Mouse (Mus musculus) midbrain, postnatal 0 days (tissue): ENCODE measurements around the gene Slc26a10. TPM values are rescaled to one million over a fixed set of nuclear protein-coding genes. Genes with fewer than 3 reads are reported as not detected.

Source experiments
- ATAC-seq: fragments of 200-750 bp; cut with Nextera tagmentation; 2 replicates; pipeline ENCODE4 v1.8.0; 2017; ENCODE audit warnings: moderate number of reproducible peaks, mild to moderate bottlenecking, moderate TSS enrichment, moderate library complexity; ENCODE audit not compliant: low FRiP score
- DNase-seq: peaks from one replicate; pipeline ENCODE4 v3.0.0-alpha.2; 2015; ENCODE audit warnings: low spot score
- H3K27ac ChIP-seq: fragments of 300-500 bp; sonication (generic); 2 replicates; pipeline ENCODE4 v1.5.1; 2014; ENCODE audit warnings: low read depth, mild to moderate bottlenecking, low read length, mixed read lengths
- H3K27me3 ChIP-seq: fragments of 300-500 bp; sonication (generic); 2 replicates; pipeline ENCODE4 v1.6.1; 2014; ENCODE audit warnings: low read length, control low read depth, mixed read lengths; ENCODE audit not compliant: insufficient read depth
- H3K36me3 ChIP-seq: fragments of 300-500 bp; sonication (generic); 2 replicates; pipeline ENCODE4 v1.6.1; 2014; ENCODE audit warnings: low read length, control low read depth, mixed read lengths; ENCODE audit not compliant: insufficient read depth
- H3K4me1 ChIP-seq: fragments of 300-500 bp; sonication (generic); 2 replicates; pipeline ENCODE4 v1.6.1; 2014; ENCODE audit warnings: mild to moderate bottlenecking, control low read depth, antibody characterized with exemption, low read length, mixed read lengths; ENCODE audit not compliant: insufficient read depth
- H3K4me2 ChIP-seq: fragments of 300-500 bp; sonication (generic); 2 replicates; pipeline ENCODE4 v1.6.1; 2014; ENCODE audit warnings: low read depth, mild to moderate bottlenecking, low read length, mixed read lengths; ENCODE audit not compliant: poor library complexity, severe bottlenecking
- H3K4me3 ChIP-seq: fragments of 300-500 bp; sonication (generic); 2 replicates; pipeline ENCODE4 v1.5.1; 2014; ENCODE audit warnings: low read depth, mild to moderate bottlenecking, low read length, moderate library complexity
- H3K9ac ChIP-seq: fragments of 300-500 bp; sonication (generic); replicated peaks from 2 replicates; pipeline ENCODE4 v1.6.1; 2014; ENCODE audit warnings: mild to moderate bottlenecking, low read length, moderate library complexity, mixed read lengths; ENCODE audit not compliant: poor library complexity, severe bottlenecking
- H3K9me3 ChIP-seq: fragments of 300-500 bp; sonication (generic); 2 replicates; pipeline ENCODE4 v1.6.1; 2016; ENCODE audit warnings: low read length, control low read depth
- CTCF ChIP-seq: IDR thresholded peaks from 2 replicates; pipeline ENCODE4 v1.5.1; 2016; ENCODE audit warnings: antibody characterized with exemption, mild to moderate bottlenecking
- WGBS: fragments of 180-500 bp; shearing (Covaris S2); extraction: QIAGEN DNeasy Blood & Tissue Kit; methylation state at CpG from one replicate; pipeline ENCODE4 v1.1.7; 2014; 5-methylcytosine and 5-hydroxymethylcytosine counted together
- polyA plus RNA-seq: library from polyadenylated mRNA; unstranded; fragments of >200 nt; fragmentation: Nextera tagmentation; extraction: Ambion mirVana; gene quantifications from 2 replicates; pipeline ENCODE4 v1.2.1, GENCODE M21; 2015
- total RNA-seq: library from RNA; depleted of rRNA; stranded (reverse); fragments of >200 nt; gene quantifications from 2 replicates; pipeline ENCODE4 v1.2.3, GENCODE M21; 2014

Slc26a10 gene
- total and polyA plus RNA-seq, 2 experiments from 2014 or later = 0.05 to 0.80 TPM

- H3K9me3 ChIP-seq = no peaks in the 10 kb centered on the region
- DNase-seq (no peak), ATAC-seq (no peak)
- no peak overlapping the region for H3K27ac ChIP-seq
- peaks cover 3% of the 10 kb centered on the region; the same call in 1 of the 2 replicates for H3K4me1 ChIP-seq
- no peak for TF ChIP-seq CTCF
- WGBS = 1% methylated on average over 17 of the region's 21 CpGs
- H3K36me3 ChIP-seq = peaks cover 19% of the 10 kb centered on the region
- H3K4me2 ChIP-seq = peak overlapping the region; percentile 98
- H3K27me3 ChIP-seq = no peaks in the 10 kb centered on the region
- peak overlapping the region; percentile 66 for H3K4me3 ChIP-seq
- peak overlapping the region; percentile 84 for H3K9ac ChIP-seq
Observed at GRCm38 (mm10) chr10:127188079-127188453, 7.6 kb upstream of the Slc26a10 start.

DNA sequence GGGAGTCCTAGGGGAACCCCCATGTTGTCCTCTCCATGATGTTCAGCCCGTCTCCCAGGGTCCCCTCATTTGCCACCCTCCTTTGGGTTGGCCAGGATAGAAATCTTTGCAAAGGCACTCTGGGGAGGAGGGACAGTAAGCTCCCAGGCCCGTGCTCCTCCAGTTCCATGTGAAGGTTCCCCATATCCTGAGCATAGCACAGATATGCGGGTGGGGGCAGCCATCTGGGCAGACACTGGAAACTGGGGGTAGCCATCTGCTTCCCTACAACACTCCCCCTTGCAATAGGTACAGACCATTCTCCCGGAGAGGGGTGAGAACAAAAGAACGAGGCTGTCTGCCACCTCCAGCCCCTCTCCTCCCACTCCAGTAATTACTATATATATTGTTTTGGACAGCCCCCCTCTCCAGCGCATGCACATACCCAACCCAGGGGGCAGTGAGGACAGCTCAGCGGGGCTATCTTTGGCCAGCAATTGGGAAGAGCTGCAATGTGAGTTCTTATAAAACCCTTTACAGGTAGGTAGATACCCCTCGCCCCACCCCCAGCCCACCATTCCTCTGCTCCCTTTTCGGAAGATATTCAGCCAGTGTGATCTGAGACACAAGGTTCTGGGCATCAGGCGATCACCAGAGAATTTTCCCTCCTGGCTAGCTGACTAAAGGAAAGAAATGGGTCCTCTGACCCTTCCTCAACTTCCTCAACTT lies 7.1 kb upstream of the Slc26a10 start:
- ATAC-seq (no peak), DNase-seq (no peak)
- H3K4me1 ChIP-seq = peaks cover 3% of the 10 kb centered on the region; the same call in 1 of the 2 replicates

DNA sequence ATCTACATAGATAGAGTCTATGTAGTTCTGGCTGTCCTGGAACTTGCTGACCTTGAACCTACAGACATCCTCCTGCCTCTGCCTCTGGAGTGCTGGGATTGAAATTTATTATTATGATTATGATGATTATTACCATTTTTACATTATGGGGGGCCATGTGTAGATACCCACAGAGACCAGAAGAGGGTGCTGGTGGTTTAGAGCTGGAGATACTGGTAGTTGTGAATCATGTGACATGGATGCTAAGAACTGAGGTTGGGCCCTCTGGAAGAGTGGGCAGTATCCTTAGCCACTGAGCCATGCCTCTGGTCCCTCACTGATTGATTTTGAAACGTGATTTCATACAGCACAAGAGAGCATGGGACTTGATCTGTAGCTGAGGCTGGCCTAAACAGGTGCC lies 6.0 kb upstream of the Slc26a10 start:
- DNase-seq = no peak
- WGBS = 78% methylated on average over 1 of the region's 1 CpGs
- no peak overlapping the region for H3K27ac ChIP-seq

More for the DNA sequence above, 7.1 kb upstream of the Slc26a10 start:
- H3K4me3 ChIP-seq = peak overlapping the region; percentile 66
- H3K27me3 ChIP-seq = no peaks in the 10 kb centered on the region
- no peak overlapping the region for H3K27ac ChIP-seq
- H3K9ac ChIP-seq = no peak overlapping the region
- 44% methylated on average over 10 of the region's 10 CpGs for WGBS
- TF ChIP-seq CTCF = no peak
- no peaks in the 10 kb centered on the region for H3K9me3 ChIP-seq
- peak overlapping the region; percentile 98 for H3K4me2 ChIP-seq
- peaks cover 14% of the 10 kb centered on the region for H3K36me3 ChIP-seq

DNA sequence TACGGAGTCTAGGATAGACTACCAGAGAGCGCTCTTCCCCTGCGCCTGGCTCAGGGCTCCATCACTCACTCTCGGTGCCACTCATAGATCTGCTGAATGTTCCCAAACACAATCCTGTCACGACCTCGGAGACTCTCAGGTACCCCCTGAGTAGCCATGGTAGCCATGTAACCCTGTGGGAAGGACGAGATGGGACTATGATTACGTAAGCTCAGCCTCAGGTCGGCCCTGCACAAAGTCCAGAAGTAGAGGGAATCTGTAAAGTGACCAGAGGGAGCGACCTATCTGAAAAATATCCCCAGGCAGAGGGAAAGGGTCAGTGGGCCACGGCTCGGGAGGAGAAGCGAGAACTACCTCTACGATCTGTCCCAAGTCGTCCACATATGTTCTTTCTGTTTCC lies 5.1 kb upstream of the Slc26a10 start:
- Histone ChIP-seq H3K27me3 (peaks cover 5% of the 10 kb centered on the region; the same call in 1 of the 2 replicates), H3K36me3 (peaks cover under 1% of the 10 kb centered on the region; the same call in 1 of the 2 replicates), H3K9ac (no peak overlapping the region), H3K4me1 (peaks cover 3% of the 10 kb centered on the region; the same call in 1 of the 2 replicates), H3K4me3 (no peak overlapping the region), H3K4me2 (no peak overlapping the region), H3K27ac (no peak overlapping the region), H3K9me3 (no peaks in the 10 kb centered on the region)
- no peak for TF ChIP-seq CTCF
- no peak for DNase-seq
- no peak for ATAC-seq
- 88% methylated on average over 15 of the region's 15 CpGs for WGBS

More for the DNA sequence above, 6.0 kb upstream of the Slc26a10 start:
- Histone ChIP-seq H3K36me3 (peaks cover 10% of the 10 kb centered on the region), H3K27me3 (no peaks in the 10 kb centered on the region), H3K4me2 (no peak overlapping the region), H3K4me3 (no peak overlapping the region), H3K9me3 (no peaks in the 10 kb centered on the region), H3K9ac (no peak overlapping the region), H3K4me1 (peaks cover 3% of the 10 kb centered on the region; the same call in 1 of the 2 replicates)
- TF ChIP-seq CTCF = peak; percentile 47
- no peak for ATAC-seq

GRCm38 (mm10) chr10:127185101-127185500 lies 4.7 kb upstream of the Slc26a10 start:
- Histone ChIP-seq H3K36me3 (no peaks in the 10 kb centered on the region), H3K9me3 (no peaks in the 10 kb centered on the region), H3K4me2 (no peak overlapping the region), H3K4me1 (peaks cover 6% of the 10 kb centered on the region; the same call in 1 of the 2 replicates), H3K27me3 (peaks cover 7% of the 10 kb centered on the region; the same call in 1 of the 2 replicates), H3K9ac (no peak overlapping the region), H3K4me3 (no peak overlapping the region), H3K27ac (no peak overlapping the region)
- DNase-seq (no peak), ATAC-seq (no peak)
- WGBS = 76% methylated on average over 9 of the region's 9 CpGs
- no peak for TF ChIP-seq CTCF

- Histone ChIP-seq H3K4me3 (no peak overlapping the region), H3K4me1 (peaks cover 9% of the 10 kb centered on the region; the same call in 1 of the 2 replicates), H3K27ac (no peak overlapping the region), H3K9ac (no peak overlapping the region; the same call in 1 of the 2 replicates), H3K9me3 (no peaks in the 10 kb centered on the region), H3K27me3 (peaks cover 18% of the 10 kb centered on the region; the same call in 1 of the 2 replicates), H3K4me2 (peak overlapping the region; percentile 30; the same call in 1 of the 2 replicates), H3K36me3 (no peaks in the 10 kb centered on the region)
- no peak; the same call in 1 of the 2 replicates for TF ChIP-seq CTCF
- no peak for DNase-seq
- no peak for ATAC-seq
- 16% methylated on average over 18 of the region's 20 CpGs for WGBS
Observed at GRCm38 (mm10) chr10:127183759-127184158, 3.3 kb upstream of the Slc26a10 start.
